Mouse (Mus musculus): ENCODE data around the gene Dglucy.

Dglucy gene

DNA sequence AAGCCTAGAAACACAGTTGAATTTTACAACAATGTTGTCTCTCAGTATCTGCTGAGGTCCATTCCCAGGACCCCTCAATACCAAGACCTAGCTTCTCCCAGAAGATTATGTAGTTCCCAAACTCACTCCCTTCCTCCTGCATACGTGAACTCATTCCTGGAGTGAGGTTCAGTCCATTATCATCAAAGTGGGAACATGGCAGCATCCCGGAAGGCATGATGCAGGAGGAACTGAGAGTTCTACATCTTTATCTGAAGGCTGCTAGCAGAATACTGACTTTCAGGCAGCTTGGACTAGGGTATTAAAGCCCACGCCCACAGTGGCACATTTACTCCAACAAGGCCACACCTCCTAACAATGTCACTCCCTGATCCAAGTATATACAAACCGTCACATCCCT lies 64.3 kb downstream of the Dglucy start:
- DNase-seq, result no peak

DNA sequence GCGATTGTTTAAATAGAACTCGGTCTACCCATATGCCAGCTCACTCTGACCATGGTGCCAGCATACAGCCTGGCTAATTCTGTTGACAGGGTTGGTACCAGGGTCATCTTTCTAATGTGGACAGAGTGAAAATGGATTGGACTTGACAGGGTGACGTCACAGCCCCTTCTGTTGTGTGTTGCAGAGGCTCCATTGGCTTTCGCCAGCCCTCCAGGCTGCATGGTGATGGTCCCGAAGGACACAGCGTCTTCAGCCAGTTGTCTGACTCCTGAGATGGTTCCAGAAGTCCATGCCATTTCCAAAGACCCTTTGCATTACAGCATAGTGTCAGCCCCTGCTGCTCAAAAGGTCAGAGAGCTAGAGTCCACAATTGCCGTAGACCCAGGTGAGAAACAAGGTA lies 65.7 kb downstream of the Dglucy start:
- DNase-seq, result no peak

GRCm38 (mm10) chr12:100845829-100846228 lies 67.0 kb downstream of the Dglucy start:
- no peak for DNase-seq

DNA sequence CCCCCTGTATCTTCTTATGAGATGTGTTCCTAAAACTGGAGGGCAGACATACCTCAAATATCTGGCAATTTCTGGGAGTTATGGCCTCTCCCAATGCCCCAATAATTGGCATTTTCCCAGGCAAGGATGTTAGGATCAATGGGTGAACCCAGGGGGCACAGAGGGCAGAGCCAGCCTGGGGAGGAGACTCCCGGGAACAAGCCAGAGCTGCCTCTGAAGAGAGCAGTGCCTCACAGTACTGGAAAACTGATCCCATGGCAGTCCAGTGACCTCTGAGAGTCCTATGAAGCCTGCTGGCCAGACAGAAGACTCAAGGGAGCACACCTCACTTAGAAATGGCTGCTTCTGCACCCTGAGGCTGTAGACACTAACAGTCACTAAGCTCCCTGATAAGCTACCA lies 67.7 kb downstream of the Dglucy start:
- DNase-seq, result no peak

DNA sequence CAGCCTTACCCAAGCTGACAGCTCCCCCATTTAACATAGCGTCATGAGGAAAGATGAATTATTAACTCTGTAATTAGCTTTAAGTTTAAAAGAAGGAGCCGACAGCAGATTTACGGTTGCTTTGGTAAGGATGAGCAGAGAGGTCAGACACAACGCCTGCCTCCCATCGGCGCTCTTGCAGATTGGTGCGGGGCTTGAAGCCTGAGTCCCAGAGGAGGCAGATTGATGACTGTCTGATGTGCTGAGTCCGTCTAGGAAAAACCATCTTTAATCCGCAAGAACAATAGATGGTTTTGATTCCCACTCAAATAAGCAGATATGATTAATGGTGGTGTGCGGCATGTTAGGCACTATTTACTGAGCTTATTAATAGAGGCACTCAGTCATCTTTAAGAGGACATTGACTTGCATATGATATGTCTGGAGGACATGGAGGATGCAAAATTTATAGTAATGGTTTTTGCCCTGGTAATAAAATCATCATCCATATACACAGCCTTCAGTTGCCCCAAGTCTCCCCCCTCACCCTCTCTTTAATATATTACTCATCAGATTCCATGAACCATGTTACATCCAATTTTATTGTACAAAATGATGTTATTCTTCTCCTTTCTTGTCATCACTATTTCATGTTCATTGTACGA lies 68.7 kb downstream of the Dglucy start:
- no peak for DNase-seq

GRCm38 (mm10) chr12:100849421-100850138 lies 70.7 kb downstream of the Dglucy start:
- DNase-seq, result no peak

GRCm38 (mm10) chr12:100852370-100852769 lies 73.5 kb downstream of the Dglucy start:
- DNase-seq, result no peak

GRCm38 (mm10) chr12:100856337-100856736 lies 77.5 kb downstream of the Dglucy start:
- DNase-seq, result no peak

- DNase-seq, result no peak
These were observed 78.9 kb downstream of the Dglucy start for GRCm38 (mm10) chr12:100857791-100858190.

DNA sequence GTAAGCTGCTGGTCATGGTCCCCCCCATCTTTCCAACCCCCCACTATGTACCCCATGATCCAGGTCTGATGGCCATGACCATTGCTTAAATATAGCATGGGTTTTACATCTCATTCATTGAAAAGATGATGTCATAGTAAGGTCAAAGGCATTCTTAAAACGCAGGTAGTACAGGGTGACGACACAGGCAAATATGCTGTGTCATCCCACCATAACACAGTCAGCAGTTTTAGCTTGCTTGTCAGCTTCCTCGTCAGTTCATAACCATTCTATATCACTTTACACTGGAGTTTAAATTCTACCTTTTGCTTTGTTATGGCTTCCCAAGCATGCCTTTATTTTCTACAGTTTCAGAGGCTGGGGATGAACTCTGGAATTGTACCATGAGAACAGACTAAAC lies 83.4 kb downstream of the Dglucy start:
- DNase-seq, result no peak

DNA sequence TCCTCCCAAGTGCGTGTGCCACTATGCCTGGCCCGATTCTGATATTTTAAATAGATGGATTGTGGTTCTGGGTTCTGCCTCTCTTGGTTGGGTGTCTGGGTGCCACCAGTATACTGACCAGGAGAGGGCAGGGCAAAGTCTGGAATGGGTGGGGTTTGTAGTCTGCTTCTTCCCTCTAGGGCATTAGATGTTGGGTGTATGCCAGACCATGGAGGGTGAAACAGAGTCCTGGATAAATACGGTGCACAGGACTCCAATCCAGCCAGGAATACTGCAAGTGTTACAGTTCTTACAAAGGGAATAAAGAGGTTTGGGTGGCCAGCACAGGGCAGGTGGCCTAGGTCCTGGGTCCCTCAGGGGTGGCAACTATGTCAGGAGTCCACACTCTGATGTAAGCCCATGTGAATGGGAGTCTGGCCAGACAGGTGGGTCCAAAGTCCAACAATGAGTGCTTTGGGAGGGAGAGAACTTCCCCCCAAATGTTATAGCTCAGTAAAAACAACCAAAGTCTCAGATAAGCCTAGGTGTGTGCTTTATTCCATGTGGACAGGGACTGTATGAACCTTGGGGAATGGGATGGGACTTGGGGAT lies 84.1 kb downstream of the Dglucy start:
- DNase-seq, result no peak

GRCm38 (mm10) chr12:100865072-100865471 lies 86.2 kb downstream of the Dglucy start:
- no peak for DNase-seq

- no peak for DNase-seq
These were observed 86.7 kb downstream of the Dglucy start for GRCm38 (mm10) chr12:100865509-100866078.

DNA sequence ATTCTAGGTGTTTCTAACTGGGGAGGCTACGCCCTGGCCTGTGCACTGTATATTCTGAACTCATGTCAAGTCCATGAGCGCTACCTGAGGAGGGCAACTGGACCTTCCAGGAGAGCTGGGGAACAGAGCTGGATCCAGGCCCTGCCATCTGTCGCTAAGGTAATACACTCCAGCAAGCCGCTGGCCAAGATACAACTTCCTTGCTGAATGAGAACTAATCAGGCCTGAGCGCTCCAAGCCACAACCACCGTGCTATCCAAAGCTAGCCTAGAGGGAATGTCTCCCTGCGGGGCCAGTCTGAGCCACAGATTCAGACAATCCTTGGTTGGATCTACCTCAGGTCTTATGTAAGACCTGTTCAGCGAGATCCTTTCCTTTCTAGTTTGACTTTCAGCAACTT lies 88.2 kb downstream of the Dglucy start:
- DNase-seq, result no peak

GRCm38 (mm10) chr12:100868049-100868622 lies 89.3 kb downstream of the Dglucy start:
- DNase-seq, result no peak

- DNase-seq, result no peak
These were observed 92.4 kb downstream of the Dglucy start for GRCm38 (mm10) chr12:100871234-100871633.

DNA sequence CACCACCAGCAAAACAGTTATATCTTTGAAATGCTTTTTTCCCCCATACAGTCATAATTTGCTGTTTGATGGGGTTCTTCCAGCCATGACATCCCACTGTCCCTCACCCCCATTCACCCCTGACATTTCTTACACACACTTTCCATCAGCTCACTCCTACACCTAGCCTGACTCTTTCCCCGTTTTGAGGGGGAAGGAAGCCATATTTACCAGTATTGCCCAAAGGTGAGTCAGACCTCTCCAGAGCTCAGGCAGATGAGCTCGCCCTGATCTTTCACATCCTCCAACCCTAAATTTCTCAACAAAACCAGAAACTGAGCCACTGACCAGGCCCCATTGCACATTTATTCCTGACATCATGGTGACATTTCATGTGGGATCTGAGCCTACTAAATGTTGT lies 93.0 kb downstream of the Dglucy start:
- DNase-seq, result no peak

GRCm38 (mm10) chr12:100873612-100874011 lies 94.8 kb downstream of the Dglucy start:
- DNase-seq, result no peak

DNA sequence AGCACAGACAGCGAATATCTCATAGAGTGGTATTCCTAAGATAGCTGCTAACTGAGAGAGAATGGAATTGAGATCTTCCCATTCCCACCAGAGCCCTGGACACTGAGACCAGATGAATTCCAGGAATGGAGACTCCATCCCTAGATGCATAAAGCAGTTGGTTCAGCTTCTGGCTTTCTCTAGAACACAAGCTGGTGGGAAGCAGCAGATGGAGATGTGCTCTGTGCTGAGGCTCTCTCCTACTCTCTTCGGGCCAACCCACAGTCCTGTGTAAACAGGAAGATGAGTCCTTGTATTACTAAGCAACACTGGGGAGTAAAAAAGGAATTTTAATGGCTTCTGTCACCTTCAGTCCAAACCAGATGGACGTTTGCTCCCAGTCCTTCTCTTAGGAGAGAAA lies 96.7 kb downstream of the Dglucy start:
- DNase-seq, result no peak

- no peak for DNase-seq
These were observed 97.1 kb downstream of the Dglucy start for GRCm38 (mm10) chr12:100875960-100876359.

DNA sequence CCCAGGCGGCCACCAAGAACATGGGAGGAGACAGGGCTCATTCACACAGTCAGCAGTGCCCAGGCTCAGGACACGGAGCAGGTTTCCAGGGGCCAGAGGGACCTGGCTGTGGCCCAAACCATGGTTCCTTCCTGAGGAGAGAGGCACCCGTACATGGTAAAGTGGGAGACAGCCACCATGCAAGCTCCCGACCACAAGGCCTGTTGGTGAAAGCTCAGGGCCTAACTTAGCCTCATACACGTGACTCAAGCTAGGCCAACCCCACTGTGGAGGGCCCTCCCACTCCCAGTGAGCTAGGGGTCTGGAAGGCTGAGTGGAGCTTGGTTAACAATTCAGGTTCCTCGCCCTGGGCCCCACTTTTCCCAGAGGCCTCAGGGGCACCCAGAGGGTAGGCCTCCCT lies 99.1 kb downstream of the Dglucy start:
- DNase-seq, result no peak

- DNase-seq, result no peak
These were observed 99.7 kb downstream of the Dglucy start for GRCm38 (mm10) chr12:100878556-100878955.

- no peak for DNase-seq
These were observed 104.3 kb downstream of the Dglucy start for GRCm38 (mm10) chr12:100883168-100883567.

DNA sequence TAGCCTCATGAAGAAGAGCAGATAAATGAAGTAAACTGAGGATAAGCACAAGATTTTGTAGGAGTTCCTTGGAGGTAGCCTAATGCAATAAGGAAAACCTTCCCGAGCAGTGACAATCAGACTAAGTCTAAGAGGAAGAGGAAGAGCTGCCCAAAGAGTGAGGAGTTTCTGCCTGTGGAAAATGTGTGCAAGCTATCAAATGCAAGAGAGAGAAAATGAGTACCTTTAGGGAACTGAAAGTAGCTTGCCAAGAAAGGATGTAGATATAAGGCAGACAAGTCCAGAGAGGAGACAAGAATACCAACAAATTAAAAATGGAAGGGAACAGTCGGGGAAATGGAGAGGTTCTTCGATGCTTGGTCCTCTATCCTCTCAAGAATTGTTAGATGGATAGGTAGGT lies 106.7 kb downstream of the Dglucy start:
- DNase-seq, result no peak
